Mouse (Mus musculus) liver, embryonic 14.5 days (tissue): ENCODE measurements around the gene Plcb1.

Experiments used
- CTCF ChIP-seq: IDR thresholded peaks from 2 replicates; pipeline ENCODE4 v1.5.1; 2016; ENCODE audit warnings: antibody characterized with exemption, low read depth, control low read depth
- EP300 ChIP-seq: IDR thresholded peaks from 2 replicates; pipeline ENCODE4 v1.6.1; 2016; ENCODE audit warnings: antibody characterized with exemption, low read depth

DNA sequence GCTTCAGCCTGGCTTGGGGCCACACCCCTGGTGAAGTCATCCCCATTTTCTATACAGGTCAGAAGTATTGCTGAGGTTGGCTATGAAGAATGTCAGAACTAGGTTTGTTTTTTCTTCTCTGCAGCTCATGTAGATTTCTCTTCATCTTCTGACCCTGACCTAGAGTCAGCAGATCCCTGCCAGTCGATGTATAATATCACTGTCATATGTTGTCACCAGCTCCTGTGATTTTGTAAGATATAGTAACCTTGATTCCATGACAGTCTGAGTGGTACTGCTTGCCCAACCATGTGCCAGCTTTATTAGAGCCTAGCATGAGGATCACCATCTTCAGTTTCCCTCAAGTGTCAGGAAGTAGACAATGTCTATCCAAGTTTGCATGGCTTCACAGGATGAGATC, 233.7 kb downstream of the Plcb1 start:
- TF ChIP-seq CTCF (no peak), EP300 (no peak)
